Mouse (Mus musculus) adrenal gland, postnatal 4 days (tissue): ENCODE measurements around the gene Cdc42se1. TPM values are rescaled to one million over a fixed set of nuclear protein-coding genes. Genes with fewer than 3 reads are reported as not detected.

ENCODE experiments used
- DNase-seq, 2 experiments: peaks; one replicate each; pipeline ENCODE4 v3.0.0; 2021 to 2022; ENCODE audit warnings: low spot score in 2 of 2, mixed read lengths in 2 of 2
- total RNA-seq, 2 experiments: library from RNA; stranded (reverse); gene quantifications; 2 replicates each; pipeline ENCODE4 v1.2.3; 2021

Gene Cdc42se1
- total RNA-seq, 2 experiments from 2014 or later = 82.6 to 93.1 TPM

GRCm38 (mm10) chr3:95282865-95283588 lies 54.5 kb downstream of the Cdc42se1 start:
- peak; percentile 40 to 64 for DNase-seq

DNA sequence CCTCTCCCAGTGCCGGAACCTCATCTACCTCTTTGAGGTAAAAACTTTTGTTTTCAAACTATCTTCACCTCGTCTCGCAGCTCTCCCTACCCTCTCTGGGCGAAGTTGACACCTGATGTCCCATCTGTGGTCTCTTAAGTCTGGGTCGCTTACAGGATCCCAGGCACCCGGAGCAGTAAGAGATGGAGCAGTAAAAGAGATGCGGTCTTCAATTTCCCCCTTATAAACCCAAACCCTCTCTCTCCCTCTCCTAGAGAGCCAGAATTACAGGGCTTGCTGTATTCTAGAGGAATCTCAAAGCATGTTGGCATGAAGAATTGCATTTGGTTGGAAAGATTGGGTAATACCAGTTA lies 55.0 kb downstream of the Cdc42se1 start:
- no peak for DNase-seq

DNA sequence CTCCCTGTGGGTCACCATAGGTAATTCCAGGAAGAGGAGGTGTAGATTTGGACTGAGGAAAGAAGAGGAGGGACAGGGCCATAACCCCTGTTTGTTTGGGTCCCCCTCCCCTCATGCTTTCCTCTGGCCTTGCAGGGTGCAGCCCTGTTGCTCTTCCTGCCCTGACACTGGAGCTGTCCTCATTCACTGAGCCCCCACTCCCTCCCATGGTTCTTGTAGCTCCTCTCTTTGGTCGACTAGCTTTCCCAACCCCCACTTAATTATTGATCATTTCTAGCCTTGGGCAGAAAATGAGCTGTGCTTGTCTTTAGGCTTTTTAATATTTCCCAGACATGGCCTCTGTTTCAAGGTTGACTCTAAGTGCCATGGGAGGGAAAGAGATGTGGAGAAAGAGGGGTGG lies 55.5 kb downstream of the Cdc42se1 start:
- no peak for DNase-seq

- no peak for DNase-seq
Measured at GRCm38 (mm10) chr3:95284501-95285281, 56.2 kb downstream of the Cdc42se1 start.

DNA sequence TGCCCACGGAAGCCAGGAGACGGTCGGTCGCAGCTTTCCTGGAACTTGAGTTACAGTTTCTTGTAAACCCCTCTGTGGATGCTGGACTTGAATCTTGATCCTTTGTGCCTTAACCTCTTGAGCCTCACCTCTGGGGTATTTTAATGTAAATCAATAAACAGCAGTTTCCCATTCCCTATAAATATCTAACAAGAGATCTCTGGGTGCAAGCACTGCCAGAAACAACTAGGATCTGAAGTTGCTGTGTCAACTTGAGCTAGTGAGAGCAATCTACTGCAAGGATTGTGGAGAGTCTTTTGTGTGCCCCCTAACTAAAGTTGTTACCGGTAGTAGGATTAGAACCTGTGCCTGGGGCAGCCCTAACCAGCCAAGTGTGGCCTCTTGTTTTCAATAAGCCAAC lies 56.9 kb downstream of the Cdc42se1 start:
- no peak for DNase-seq

Other genes with a start within 250 kb of the Cdc42se1 start
- 10 to 100 TPM; 76.5 to 81.4 TPM for gene Zfp687, start 213.3 kb upstream of the Cdc42se1 start, total RNA-seq
- 100 to 1,000 TPM; 243 to 263 TPM for gene Psmd4, start 186.1 kb upstream of the Cdc42se1 start, total RNA-seq
- gene Pip5k1a, start 121.8 kb upstream of the Cdc42se1 start, total RNA-seq = 10 to 100 TPM; 51.6 to 54.5 TPM
- gene Vps72, start 117.7 kb upstream of the Cdc42se1 start, total RNA-seq = 10 to 100 TPM; 89.3 to 93.0 TPM
- 1 to 10 TPM; 3.7 to 7.8 TPM for gene Tmod4, start 104.3 kb upstream of the Cdc42se1 start, total RNA-seq
- 10 to 100 TPM; 53.4 to 53.9 TPM for gene Scnm1, start 94.7 kb upstream of the Cdc42se1 start, total RNA-seq
- gene Lysmd1, start 94.6 kb upstream of the Cdc42se1 start, total RNA-seq = 10 to 100 TPM; 10.7 to 11.5 TPM
- gene Tnfaip8l2, start 86.4 kb upstream of the Cdc42se1 start, total RNA-seq = 1 to 10 TPM; 2.9 to 3.4 TPM
- gene Sema6c, start 68.3 kb upstream of the Cdc42se1 start, total RNA-seq = 10 to 100 TPM; 15.3 to 15.4 TPM
- 10 to 100 TPM; 33.0 to 35.0 TPM for gene Gabpb2, start 10.8 kb upstream of the Cdc42se1 start, total RNA-seq
- 10 to 100 TPM; 18.5 to 26.7 TPM for gene Mllt11, start 3.4 kb downstream of the Cdc42se1 start, total RNA-seq
- under 1 TPM; 0.17 to 0.25 TPM for gene Gm128, start 12.9 kb downstream of the Cdc42se1 start, total RNA-seq
- gene Bnipl, start 22.5 kb downstream of the Cdc42se1 start, total RNA-seq = under 1 TPM in 1 of 2 experiments, not detected in 1; 0.90 TPM
- 100 to 1,000 TPM; 127 to 130 TPM for gene Mindy1, start 52.6 kb downstream of the Cdc42se1 start, total RNA-seq
- gene Prune1, start 53.3 kb downstream of the Cdc42se1 start, total RNA-seq = 10 to 100 TPM; 31.6 to 32.7 TPM
- gene Anxa9, start 78.4 kb downstream of the Cdc42se1 start, total RNA-seq = 1 to 10 TPM; 1.1 to 1.3 TPM
- 100 to 1,000 TPM; 145 to 147 TPM for gene Cers2, start 86.1 kb downstream of the Cdc42se1 start, total RNA-seq
- gene Setdb1, start 128.5 kb downstream of the Cdc42se1 start, total RNA-seq = 10 to 100 TPM; 39.0 to 41.1 TPM
- gene 4930558C23Rik, start 174.1 kb downstream of the Cdc42se1 start, total RNA-seq = not detected
- 10 to 100 TPM; 76.4 to 76.5 TPM for gene Arnt, start 205.7 kb downstream of the Cdc42se1 start, total RNA-seq